Mouse (Mus musculus): ENCODE data around the gene Slc22a15. TPM values are rescaled to one million over a fixed set of nuclear protein-coding genes. Genes with fewer than 3 reads are reported as not detected.

Gene Slc22a15
- total RNA-seq (2021), result 5.9 and 7.7 TPM in 2 replicates
- long read RNA-seq, experiment 1, full-length matches to known transcripts, result 6 of 9 reads
- long read RNA-seq, experiment 1, partial matches to known transcripts, result 1 of 9 reads
- long read RNA-seq, experiment 1, other reads (novel, unspliced or antisense), result 2 of 9 reads
- long read RNA-seq, experiment 2, full-length matches to known transcripts, result 2 of 3 reads
- long read RNA-seq, experiment 2, partial matches to known transcripts, result 0 of 3 reads
- long read RNA-seq, experiment 2, other reads (novel, unspliced or antisense), result 1 of 3 reads

GRCm38 (mm10) chr3:101923843-101924740 lies at the start of gene Slc22a15:
TSS of gene Slc22a15 (minus strand) at chr3:101924453.
- DNase-seq, result peak; percentile 82

GRCm38 (mm10) chr3:101966825-101967558 lies 42.7 kb upstream of the Slc22a15 start:
- DNase-seq, result no peak

- no peak for DNase-seq
Measured at GRCm38 (mm10) chr3:101964352-101964751, 40.1 kb upstream of the Slc22a15 start.

- no peak for DNase-seq
Measured at GRCm38 (mm10) chr3:101963501-101963900, 39.2 kb upstream of the Slc22a15 start.

- DNase-seq, result no peak
Measured at GRCm38 (mm10) chr3:101961146-101961835, 37.0 kb upstream of the Slc22a15 start.

- no peak for DNase-seq
Measured at GRCm38 (mm10) chr3:101958047-101958446, 33.8 kb upstream of the Slc22a15 start.

GRCm38 (mm10) chr3:101953506-101953905 lies 29.3 kb upstream of the Slc22a15 start:
- peak; percentile 56 for DNase-seq

- DNase-seq, result no peak
Measured at GRCm38 (mm10) chr3:101952577-101952976, 28.3 kb upstream of the Slc22a15 start.

- DNase-seq, result peak; percentile 89
Measured at GRCm38 (mm10) chr3:101948572-101948971, 24.3 kb upstream of the Slc22a15 start.

GRCm38 (mm10) chr3:101947250-101947649 lies 23.0 kb upstream of the Slc22a15 start:
- no peak for DNase-seq

DNA sequence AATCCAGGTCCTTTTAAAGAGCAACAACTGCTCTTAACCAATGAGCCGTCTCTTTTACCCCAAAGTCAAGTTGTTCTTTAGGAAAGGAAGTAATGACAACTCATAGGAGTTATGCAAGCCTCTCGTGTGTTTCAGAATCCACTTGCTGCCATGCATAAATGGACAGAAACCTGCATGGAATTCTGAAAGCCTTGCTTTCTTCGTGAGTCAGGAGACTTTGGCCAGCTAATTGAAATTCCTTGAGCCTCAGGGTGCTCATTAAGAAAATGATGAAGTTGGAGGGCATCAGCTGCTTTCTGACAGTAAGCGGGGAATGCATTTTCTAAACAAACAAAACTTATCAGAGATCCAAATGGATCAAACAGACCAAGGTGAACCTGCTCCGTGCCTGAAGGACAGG lies 21.0 kb upstream of the Slc22a15 start:
- no peak for DNase-seq

DNA sequence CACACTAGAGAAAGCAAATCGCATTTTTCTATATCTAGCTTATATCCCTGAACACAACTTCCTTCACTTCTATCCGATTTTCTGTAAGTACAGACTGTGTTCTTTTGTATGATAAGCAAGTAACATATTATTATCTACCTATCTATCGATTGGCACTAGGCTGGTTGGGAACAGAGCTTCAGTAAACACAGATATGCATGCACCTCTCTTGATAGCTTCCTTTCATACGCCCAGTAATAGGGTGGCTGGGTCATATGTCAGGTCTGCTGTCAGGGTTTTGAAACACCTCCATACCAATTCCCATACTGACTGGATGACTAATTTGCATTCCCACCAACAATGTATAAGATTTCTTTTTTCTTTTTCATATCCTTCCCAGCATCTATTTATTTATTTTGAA lies 16.2 kb upstream of the Slc22a15 start:
- no peak for DNase-seq

GRCm38 (mm10) chr3:101939865-101940264 lies 15.6 kb upstream of the Slc22a15 start:
- no peak for DNase-seq

DNA sequence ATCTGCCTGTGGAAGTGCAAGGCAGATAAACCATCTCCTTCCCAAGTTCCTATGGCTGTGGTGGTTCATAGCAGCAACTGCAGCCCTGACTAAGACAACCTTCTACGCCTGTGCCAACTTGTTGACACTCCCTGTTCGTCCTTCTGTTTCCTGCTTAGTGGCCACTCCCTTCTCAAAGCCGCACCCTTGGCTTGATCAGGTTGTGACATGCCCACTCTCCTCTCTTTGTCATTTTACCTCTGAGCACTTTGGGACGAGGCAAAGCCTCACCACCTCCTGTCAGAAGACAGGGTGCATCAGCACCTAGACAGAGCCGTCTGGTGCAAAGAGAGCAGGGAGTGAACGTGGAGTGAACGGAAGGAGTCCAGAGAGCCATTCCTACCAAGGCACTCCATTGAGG lies 14.9 kb upstream of the Slc22a15 start:
- no peak for DNase-seq

DNA sequence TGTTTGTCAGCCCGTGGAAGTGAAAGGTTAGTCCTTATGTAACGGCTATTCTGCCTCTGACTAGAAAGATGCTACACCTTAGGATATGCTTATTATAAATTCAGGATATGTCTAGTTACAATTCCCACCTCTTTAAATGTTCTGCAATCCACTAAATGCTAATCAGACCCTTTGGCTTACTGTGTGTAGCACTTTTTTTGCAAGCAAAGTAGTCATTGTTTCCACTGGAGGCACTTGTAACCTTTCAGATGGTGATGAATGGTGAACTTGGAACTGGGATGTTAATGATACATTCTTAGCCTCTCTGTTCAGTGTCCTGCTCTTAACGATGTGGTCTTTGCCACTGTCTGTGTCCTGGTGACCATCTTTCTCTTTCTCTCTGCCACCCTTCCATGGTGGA lies 12.1 kb upstream of the Slc22a15 start:
- DNase-seq, result no peak

GRCm38 (mm10) chr3:101933820-101934219 lies 9.6 kb upstream of the Slc22a15 start:
- no peak for DNase-seq

DNA sequence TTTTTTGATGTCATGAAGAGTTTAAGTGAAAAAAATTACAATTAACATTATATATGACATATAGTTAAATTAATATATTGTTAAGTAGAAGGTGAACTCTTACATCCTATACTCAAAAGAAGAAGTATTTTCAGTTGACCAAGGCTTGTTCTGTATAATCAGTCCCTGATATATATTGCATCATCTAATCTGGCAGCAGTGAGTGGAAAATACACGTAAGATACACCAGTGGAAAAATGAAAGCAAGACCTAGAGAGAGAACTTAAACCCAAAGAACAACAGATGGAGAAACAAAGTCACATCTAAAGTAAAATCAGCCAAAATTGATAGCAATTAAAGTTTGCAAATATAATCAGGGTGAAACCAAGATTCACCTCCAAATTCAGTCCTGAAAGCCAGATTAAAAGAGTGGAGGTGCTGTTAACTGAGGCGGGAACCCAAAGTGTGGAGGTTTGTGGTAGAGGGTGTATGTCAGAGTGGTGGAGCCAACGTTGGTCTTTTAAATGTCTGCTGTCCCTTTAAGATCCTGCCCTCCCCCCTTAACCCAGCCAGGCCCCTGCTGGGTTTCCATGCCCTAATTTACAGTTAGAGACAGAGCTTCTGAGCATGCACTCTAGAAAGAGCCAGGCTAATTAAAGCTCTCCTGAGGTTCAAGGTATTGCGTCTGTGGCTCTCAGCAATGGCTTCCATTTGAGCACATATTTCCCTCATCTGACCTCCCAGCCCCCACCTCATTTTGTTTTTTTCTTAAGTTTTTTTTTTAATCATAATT lies 5.0 kb upstream of the Slc22a15 start:
- no peak for DNase-seq

- no peak for DNase-seq
Measured at GRCm38 (mm10) chr3:101926636-101927035, 2.4 kb upstream of the Slc22a15 start.

DNA sequence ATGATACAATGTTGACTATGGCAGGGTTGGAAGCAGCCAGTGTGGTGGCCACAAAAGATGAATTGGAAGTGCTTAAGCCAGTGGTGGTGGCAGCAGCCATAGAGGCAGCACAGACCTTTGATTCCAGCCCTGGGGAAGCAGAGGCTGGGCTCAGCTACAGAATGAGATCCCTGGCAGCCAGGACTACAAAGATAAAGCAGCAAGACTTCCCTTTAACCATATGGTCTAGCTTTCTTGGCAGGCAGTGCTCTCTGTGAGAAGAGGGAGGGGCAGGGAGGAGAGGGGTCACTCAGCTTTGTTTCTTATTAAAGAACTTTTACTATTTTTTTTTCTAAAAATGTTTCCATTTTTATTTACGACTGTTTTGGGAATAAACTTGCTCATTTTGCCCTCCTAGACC lies 1.4 kb upstream of the Slc22a15 start:
- DNase-seq, result no peak

DNA sequence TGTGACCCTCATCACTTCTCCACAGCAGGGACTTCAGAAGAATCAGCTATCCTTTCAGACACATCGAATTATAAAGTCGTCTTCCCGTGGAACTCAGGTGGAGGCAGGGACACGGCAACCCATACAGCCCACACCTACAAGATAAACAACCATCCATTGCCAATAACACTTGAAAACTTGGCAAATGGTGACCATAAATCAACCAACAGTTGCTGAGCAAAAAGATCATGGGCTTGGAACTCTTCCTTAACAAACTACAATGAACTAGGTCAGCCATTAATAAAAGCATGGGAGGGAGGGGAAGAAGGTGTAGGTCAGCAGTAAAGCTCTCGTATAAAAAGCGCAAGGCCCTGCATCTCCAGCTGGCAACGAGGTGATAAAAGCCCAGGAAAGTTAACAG lies 1.9 kb downstream of the Slc22a15 start:
- no peak for DNase-seq

DNA sequence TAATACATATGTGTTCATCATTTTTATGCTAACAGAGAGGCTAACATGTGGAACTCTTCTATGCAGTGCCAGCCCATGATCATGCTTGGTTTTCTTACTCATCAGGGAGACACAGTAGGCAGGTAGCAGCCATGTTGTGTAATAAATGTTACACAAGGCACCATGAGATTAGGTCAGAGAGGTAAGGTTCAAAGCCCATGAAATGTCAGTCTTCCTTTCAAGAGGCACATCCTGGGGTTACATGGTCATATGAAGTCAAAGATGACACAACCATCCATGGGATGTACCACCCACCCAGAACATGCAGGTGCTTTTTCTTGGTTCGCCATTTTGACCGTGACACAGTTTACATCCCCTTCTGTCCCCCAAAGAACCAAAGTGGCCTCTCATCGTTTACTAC lies 5.7 kb downstream of the Slc22a15 start:
- DNase-seq, result no peak
